Mouse (Mus musculus): ENCODE results near the gene Cops9. TPM values are rescaled to one million over a fixed set of nuclear protein-coding genes. Genes with fewer than 3 reads are reported as not detected.

Gene Cops9
- total and polyA plus RNA-seq, 3 experiments: 377 to 618 TPM; not detected in 1

DNA sequence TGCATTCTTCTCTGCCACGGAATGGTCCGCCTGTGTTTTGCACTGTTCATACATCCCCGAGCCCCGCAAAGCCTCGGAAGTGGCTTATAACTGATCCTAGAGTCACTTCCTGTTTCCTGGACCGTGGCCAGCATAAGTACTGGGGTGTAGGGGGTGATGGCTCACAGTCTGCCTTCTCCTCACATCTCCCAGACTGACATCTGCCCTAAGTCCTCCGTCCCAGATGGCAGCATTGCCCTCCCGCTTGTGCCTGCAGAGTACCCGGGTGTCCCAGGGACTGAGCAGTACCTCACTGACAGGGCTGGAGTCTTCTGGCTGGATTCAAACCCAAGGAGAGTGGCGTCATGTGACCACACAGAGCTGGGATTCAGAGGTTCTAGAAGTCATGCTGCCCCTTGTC is 6.4 kb upstream of the Cops9 start:
- DNase-seq (ENCODE audit: low read depth, low spot score): peak; percentile 94
- Histone ChIP-seq H3K27ac (ENCODE audit: control insufficient read depth, low read depth, low read length) (peak overlapping the region; percentile 84), H3K27me3 (ENCODE audit: control insufficient read depth in 1 of 2, insufficient read depth in 2 of 2, low read length in 2 of 2) (no peaks in the 10 kb centered on the region), H3K4me3 (ENCODE audit: control insufficient read depth in 1 of 2, insufficient read depth in 1 of 2, low read depth in 2 of 2, low read length in 2 of 2) (peak overlapping the region; percentile 53 to 64), H3K9me3 (replicated peaks; ENCODE audit: insufficient read depth, low read length) (no peaks in the 10 kb centered on the region), H3K36me3 (ENCODE audit: control insufficient read depth in 1 of 2, insufficient read depth in 2 of 2, low read length in 2 of 2) (peaks cover 0 to 7% of the 10 kb centered on the region in 2 experiments; a peak in 2 of 4 replicates), H3K4me1 (ENCODE audit: control insufficient read depth in 1 of 2, insufficient read depth in 2 of 2, low read length in 2 of 2) (peaks cover 3 to 7% of the 10 kb centered on the region in 2 experiments), H3K9ac (ENCODE audit: control insufficient read depth, low read depth, low read length, poor library complexity, severe bottlenecking) (peak overlapping the region; percentile 65), H3K79me2 (ENCODE audit: control insufficient read depth, insufficient read depth, low read length, poor library complexity) (no peaks in the 10 kb centered on the region; the same call in 1 of the 2 replicates)
- TF ChIP-seq CTCF (IDR thresholded peaks at IDR 0.05 in 2 of 3, conservative IDR thresholded peaks at IDR 0.05 in 1 of 3; ENCODE audit: control insufficient read depth in 1 of 3, insufficient read depth in 1 of 3, low read depth in 2 of 3, low read length in 3 of 3, poor library complexity in 1 of 3, severe bottlenecking in 1 of 3) (no peak), HCFC1 (IDR thresholded peaks at IDR 0.05; ENCODE audit: low read depth, low read length) (peak; percentile 54), ELF1 (IDR thresholded peaks at IDR 0.05; ENCODE audit: low read depth, low read length) (peak; percentile 72), POLR2AphosphoS2 (IDR thresholded peaks at IDR 0.05; ENCODE audit: low read length) (peak; percentile 42; the same call in 1 of the 2 replicates), MAFK (IDR thresholded peaks at IDR 0.05; ENCODE audit: borderline replicate concordance, low read depth, low read length) (no peak), MAZ (IDR thresholded peaks at IDR 0.05; ENCODE audit: low read depth, low read length) (0 out of 2 replicates have a peak, but pooled peaks have one; percentile 5), UBTF (IDR thresholded peaks at IDR 0.05; ENCODE audit: borderline replicate concordance, insufficient read depth, low read depth, low read length) (0 out of 2 replicates have a peak, but pooled peaks have one; percentile 63), POLR2AphosphoS5 (IDR thresholded peaks at IDR 0.05; ENCODE audit: borderline replicate concordance, low read depth, low read length) (peak; percentile 19; the same call in 1 of the 2 replicates), USF1 (IDR thresholded peaks at IDR 0.05; ENCODE audit: low read depth, low read length) (peak; percentile 92), TBP (IDR thresholded peaks at IDR 0.05; ENCODE audit: low read depth, low read length) (peak; percentile 79), TCF12 (IDR thresholded peaks at IDR 0.05; ENCODE audit: low read depth, low read length) (0 out of 2 replicates have a peak, but pooled peaks have one; percentile 5), USF2 (IDR thresholded peaks at IDR 0.05; ENCODE audit: borderline replicate concordance in 1 of 2, insufficient read depth in 1 of 2, low read depth in 1 of 2, low read length in 2 of 2) (peak; percentile 53 to 60; a peak in 2 of 4 replicates), NELFE (IDR thresholded peaks at IDR 0.05; ENCODE audit: low read depth, low read length) (peak; percentile 72), GABPA (IDR thresholded peaks at IDR 0.05; ENCODE audit: low read depth, low read length) (no peak), POLR2A (IDR thresholded peaks at IDR 0.05; ENCODE audit: control insufficient read depth in 1 of 2, insufficient read depth in 1 of 2, low read depth in 1 of 2, low read length in 2 of 2, poor library complexity in 1 of 2) (peak in 1 of 2 experiments; percentile 87; a peak in 2 of 4 replicates)

DNA sequence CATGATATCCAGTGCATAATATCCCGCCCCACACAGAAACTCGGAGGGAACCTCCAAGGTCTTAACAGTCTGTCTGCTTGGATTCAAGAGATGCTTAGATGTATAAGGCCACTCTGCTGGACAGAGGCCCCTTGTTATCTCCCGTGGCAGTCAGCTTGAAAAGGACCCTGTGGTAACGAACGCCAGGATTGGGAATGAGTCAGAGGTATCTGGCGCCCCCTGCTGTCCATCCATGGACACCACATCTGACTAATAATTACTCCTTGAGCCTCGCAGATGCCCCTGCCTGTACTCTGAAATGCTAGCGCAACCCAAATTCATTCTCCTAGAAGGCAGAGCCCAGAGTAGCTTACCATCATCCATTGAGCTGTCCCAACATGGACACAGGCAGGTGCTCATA is 6.0 kb upstream of the Cops9 start:
- Histone ChIP-seq H3K9ac (ENCODE audit: control insufficient read depth, low read depth, low read length, poor library complexity, severe bottlenecking) (peak overlapping the region; percentile 65), H3K9me3 (replicated peaks; ENCODE audit: insufficient read depth, low read length) (no peaks in the 10 kb centered on the region), H3K27ac (ENCODE audit: control insufficient read depth, low read depth, low read length) (peak overlapping the region; percentile 84), H3K36me3 (ENCODE audit: control insufficient read depth in 1 of 2, insufficient read depth in 2 of 2, low read length in 2 of 2) (peaks cover 0 to 7% of the 10 kb centered on the region in 2 experiments; a peak in 2 of 4 replicates), H3K79me2 (ENCODE audit: control insufficient read depth, insufficient read depth, low read length, poor library complexity) (no peaks in the 10 kb centered on the region; the same call in 1 of the 2 replicates), H3K4me1 (ENCODE audit: control insufficient read depth in 1 of 2, insufficient read depth in 2 of 2, low read length in 2 of 2) (peaks cover 3 to 7% of the 10 kb centered on the region in 2 experiments), H3K4me3 (ENCODE audit: control insufficient read depth in 1 of 2, insufficient read depth in 1 of 2, low read depth in 2 of 2, low read length in 2 of 2) (peak overlapping the region; percentile 53 to 64), H3K27me3 (ENCODE audit: control insufficient read depth in 1 of 2, insufficient read depth in 2 of 2, low read length in 2 of 2) (no peaks in the 10 kb centered on the region)
- peak; percentile 93 for DNase-seq (ENCODE audit: low read depth, low spot score)
- TF ChIP-seq BHLHE40 (IDR thresholded peaks at IDR 0.05; ENCODE audit: borderline replicate concordance, low read depth, low read length) (no peak), ELF1 (IDR thresholded peaks at IDR 0.05; ENCODE audit: low read depth, low read length) (no peak), USF2 (IDR thresholded peaks at IDR 0.05; ENCODE audit: borderline replicate concordance in 1 of 2, insufficient read depth in 1 of 2, low read depth in 1 of 2, low read length in 2 of 2) (no peak), EP300 (IDR thresholded peaks at IDR 0.05; ENCODE audit: low read depth in 1 of 2, low read length in 2 of 2) (peak; percentile 49 to 61; a peak in 3 of 4 replicates), ZMIZ1 (IDR thresholded peaks at IDR 0.05; ENCODE audit: low read depth, low read length) (no peak), ZC3H11A (IDR thresholded peaks at IDR 0.05; ENCODE audit: low read depth, low read length) (peak; percentile 33; the same call in 1 of the 2 replicates), NELFE (IDR thresholded peaks at IDR 0.05; ENCODE audit: low read depth, low read length) (no peak; the same call in 1 of the 2 replicates), TCF12 (IDR thresholded peaks at IDR 0.05; ENCODE audit: low read depth, low read length) (0 out of 2 replicates have a peak, but pooled peaks have one; percentile 29), MAZ (IDR thresholded peaks at IDR 0.05; ENCODE audit: low read depth, low read length) (peak; percentile 33; the same call in 1 of the 2 replicates), CHD2 (IDR thresholded peaks at IDR 0.05; ENCODE audit: low read length) (no peak), NRF1 (IDR thresholded peaks at IDR 0.05; ENCODE audit: insufficient read depth, low read depth, low read length, poor library complexity, severe bottlenecking) (0 out of 2 replicates have a peak, but pooled peaks have one; percentile 2), E2F4 (IDR thresholded peaks at IDR 0.05; ENCODE audit: borderline replicate concordance, low read depth, low read length) (no peak), GATA1 (IDR thresholded peaks at IDR 0.05; ENCODE audit: low read depth, low read length) (peak; percentile 38), SIN3A (IDR thresholded peaks at IDR 0.05; ENCODE audit: low read length) (peak; percentile 65), CTCF (IDR thresholded peaks at IDR 0.05 in 2 of 3, conservative IDR thresholded peaks at IDR 0.05 in 1 of 3; ENCODE audit: control insufficient read depth in 1 of 3, insufficient read depth in 1 of 3, low read depth in 2 of 3, low read length in 3 of 3, poor library complexity in 1 of 3, severe bottlenecking in 1 of 3) (peak; percentile 93 to 97 (median 96)), MAX (IDR thresholded peaks at IDR 0.05; ENCODE audit: low read length) (0 out of 2 replicates have a peak, but pooled peaks have one; percentile 31), KAT2A (conservative IDR thresholded peaks at IDR 0.05; ENCODE audit: low read depth, low read length) (no peak), HCFC1 (IDR thresholded peaks at IDR 0.05; ENCODE audit: low read depth, low read length) (peak; percentile 44; the same call in 1 of the 2 replicates), USF1 (IDR thresholded peaks at IDR 0.05; ENCODE audit: low read depth, low read length) (0 out of 2 replicates have a peak, but pooled peaks have one; percentile 28), POLR2AphosphoS2 (IDR thresholded peaks at IDR 0.05; ENCODE audit: low read length) (no peak), UBTF (IDR thresholded peaks at IDR 0.05; ENCODE audit: borderline replicate concordance, insufficient read depth, low read depth, low read length) (no peak)
